Mouse (Mus musculus) liver, postnatal 0 days (tissue): ENCODE results near the gene Gid8.

Experiments
- CTCF ChIP-seq: sonication (generic); IDR thresholded peaks from 2 replicates; pipeline ENCODE4 v1.5.1; 2016; ENCODE audit warnings: antibody characterized with exemption, low read depth
- EP300 ChIP-seq: IDR thresholded peaks from 2 replicates; pipeline ENCODE4 v1.6.1; 2016; ENCODE audit warnings: antibody characterized with exemption, low read depth, mild to moderate bottlenecking

GRCm38 (mm10) chr2:180737984-180738383, 28.1 kb downstream of the Gid8 start:
- TF ChIP-seq CTCF (no peak), EP300 (no peak)
